Mouse (Mus musculus) myocyte (in vitro differentiated cells): ENCODE results near the gene Tmc6.

Experiments
- CEBPB ChIP-seq: IDR thresholded peaks from 2 replicates; pipeline ENCODE4 v1.6.1; 2011; ENCODE audit warnings: mild to moderate bottlenecking, moderate library complexity; ENCODE audit not compliant: poor library complexity, insufficient read depth, severe bottlenecking
- E2F4 ChIP-seq: IDR thresholded peaks from one replicate; pipeline ENCODE4 v1.6.1; 2011; ENCODE audit warnings: mild to moderate bottlenecking, control low read depth, moderate library complexity; ENCODE audit not compliant: insufficient read depth
- MAX ChIP-seq: IDR thresholded peaks from one replicate; pipeline ENCODE4 v1.6.1; 2011; ENCODE audit warnings: low read depth, mild to moderate bottlenecking, control low read depth
- MYOG ChIP-seq, 3 experiments: IDR thresholded peaks; one replicate each; pipeline ENCODE4 v1.6.1; 2011; ENCODE audit warnings: control low read depth in 2 of 3, low read depth in 2 of 3, mild to moderate bottlenecking in 2 of 3; ENCODE audit not compliant: insufficient read length in 2 of 3, control insufficient read depth in 1 of 3, insufficient read depth in 1 of 3
- POLR2A ChIP-seq: IDR thresholded peaks from one replicate; pipeline ENCODE4 v1.6.1; 2011; ENCODE audit warnings: low read depth, mild to moderate bottlenecking, control low read depth, moderate library complexity; ENCODE audit not compliant: insufficient read length
- POLR2AphosphoS2 ChIP-seq: IDR thresholded peaks from one replicate; pipeline ENCODE4 v1.6.1; 2011; ENCODE audit warnings: low read depth, control low read depth; ENCODE audit not compliant: insufficient read length
- SRF ChIP-seq: IDR thresholded peaks from one replicate; pipeline ENCODE4 v1.6.1; 2011; ENCODE audit warnings: low read depth; ENCODE audit not compliant: control insufficient read depth, insufficient read length
- TCF12 ChIP-seq: IDR thresholded peaks from one replicate; pipeline ENCODE4 v1.6.1; 2011; ENCODE audit warnings: mild to moderate bottlenecking, control low read depth; ENCODE audit not compliant: poor library complexity, insufficient read depth, severe bottlenecking
- TCF3 ChIP-seq: IDR thresholded peaks from one replicate; pipeline ENCODE4 v1.6.1; 2011; ENCODE audit warnings: low read depth, control low read depth; ENCODE audit not compliant: insufficient read length
- USF1 ChIP-seq: IDR thresholded peaks from one replicate; pipeline ENCODE4 v1.6.1; 2011; ENCODE audit warnings: low read depth, mild to moderate bottlenecking, control low read depth, moderate library complexity

GRCm38 (mm10) chr11:117755891-117756290 lies 26.1 kb downstream of the Tmc6 start:
- no peak for TF ChIP-seq POLR2A
- TF ChIP-seq CEBPB, result no peak
- TF ChIP-seq MYOG (IDR thresholded peaks at IDR 0.05; ENCODE audit: control insufficient read depth in 1 of 3, insufficient read depth in 1 of 3, insufficient read length in 2 of 3, low read depth in 2 of 3), result no peak
- no peak for TF ChIP-seq MAX
- TF ChIP-seq TCF3, result no peak
- TF ChIP-seq SRF, result no peak
- TF ChIP-seq POLR2AphosphoS2, result no peak
- no peak for TF ChIP-seq USF1
- TF ChIP-seq TCF12, result no peak
- no peak for TF ChIP-seq E2F4
